In the genomic region with DNA sequence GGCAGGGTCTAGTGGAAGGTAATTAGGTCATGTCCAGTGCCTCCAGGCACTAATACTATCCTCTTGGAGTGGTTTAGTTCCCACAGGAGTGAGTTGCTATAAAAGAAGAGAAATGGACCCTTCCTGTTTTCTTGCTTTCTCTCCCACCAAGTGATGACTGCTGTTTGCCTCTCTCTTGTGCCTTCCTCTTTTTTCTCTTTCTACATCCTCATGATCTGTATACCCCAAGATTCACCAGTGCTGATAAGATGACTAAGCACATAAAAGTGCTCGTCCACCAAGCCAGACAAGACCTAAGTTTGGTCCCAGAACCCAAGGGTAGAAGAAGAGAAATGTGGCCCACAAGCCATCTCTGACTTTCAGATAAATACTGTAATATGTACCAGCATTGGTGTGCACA, we compare ENCODE assay signal across 28 mouse cellular contexts.
DNase-seq lines count a peak whose midpoint lies in the region; ATAC-seq and TF ChIP-seq lines count a peak whose summit lies in the region.
"Had no signal": no experiment of that assay in that cellular context is flagged by ENCODE, and none has a peak within 500 bp of the region (broad histone marks: within the 10 kb centered on the region; RNA-seq: fewer than 3 reads in every experiment).

No protein-coding gene starts in this region.

- no peaks in the 10 kb centered on the region for H3K27me3 ChIP-seq in lung, embryonic 16.5 days (ENCODE audit: control insufficient read depth, insufficient read depth, low read depth, low read length)
- H3K27me3 ChIP-seq in lung, postnatal 0 days (replicated peaks; ENCODE audit: insufficient read depth, low read length), result no peaks in the 10 kb centered on the region
- H3K27me3 ChIP-seq: embryonic facial prominence, embryonic 13.5 days; forebrain, embryonic 12.5 days; forebrain, embryonic 15.5 days; heart, embryonic 12.5 days; hindbrain, embryonic 12.5 days; hindbrain, embryonic 15.5 days had no signal

- no peak for DNase-seq in lung, postnatal 0 days (ENCODE audit: low spot score)
- DNase-seq in gastrocnemius, adult 18-20 months (ENCODE audit: low spot score), result no peak
- no peak for DNase-seq in kidney, adult 11 months
- no peak for DNase-seq in adrenal gland, postnatal 4 days (ENCODE audit: low spot score in 2 of 2)
- DNase-seq: adrenal gland, adult 8-10 months; adrenal gland, postnatal 25 days; cerebellum, adult 2 months; cerebellum, adult 9-11 months; cerebellum, postnatal 25 days; embryo, embryonic 11 days; gastrocnemius, postnatal 10 days; gastrocnemius, postnatal 36 days; heart, adult 11 months; heart, postnatal 14 days; heart, postnatal 4 days had no signal

- no peak for TF ChIP-seq EP300 in lung, postnatal 0 days (IDR thresholded peaks at IDR 0.05)

- no peak overlapping the region for H3K4me2 ChIP-seq in lung, embryonic 16.5 days (ENCODE audit: low read depth, low read length)
- H3K4me2 ChIP-seq in lung, postnatal 0 days (replicated peaks; ENCODE audit: low read depth, low read length), result no peak overlapping the region
- H3K4me2 ChIP-seq: embryonic facial prominence, embryonic 13.5 days; forebrain, embryonic 12.5 days; forebrain, embryonic 15.5 days; heart, embryonic 12.5 days; hindbrain, embryonic 12.5 days; hindbrain, embryonic 15.5 days had no signal

- H3K4me1 ChIP-seq in lung, embryonic 16.5 days (replicated peaks; ENCODE audit: control insufficient read depth, insufficient read depth, low read length), result peaks cover 13% of the 10 kb centered on the region
- H3K4me1 ChIP-seq in lung, postnatal 0 days (ENCODE audit: insufficient read depth, low read depth, low read length), result no peaks in the 10 kb centered on the region
- H3K4me1 ChIP-seq: hindbrain, embryonic 15.5 days had no signal

- TF ChIP-seq CTCF in lung, postnatal 0 days (IDR thresholded peaks at IDR 0.05), result no peak

- no peaks in the 10 kb centered on the region for H3K9me3 ChIP-seq in lung, embryonic 16.5 days (ENCODE audit: control insufficient read depth, low read length)
- no peaks in the 10 kb centered on the region for H3K9me3 ChIP-seq in lung, postnatal 0 days (ENCODE audit: low read length)
- H3K9me3 ChIP-seq: embryonic facial prominence, embryonic 13.5 days; forebrain, embryonic 12.5 days; forebrain, embryonic 15.5 days; heart, embryonic 12.5 days; hindbrain, embryonic 12.5 days; hindbrain, embryonic 15.5 days had no signal

- no peak overlapping the region for H3K9ac ChIP-seq in lung, embryonic 16.5 days (ENCODE audit: low read length)
- no peak overlapping the region for H3K9ac ChIP-seq in lung, postnatal 0 days (replicated peaks; ENCODE audit: low read depth)
- H3K9ac ChIP-seq: embryonic facial prominence, embryonic 13.5 days; forebrain, embryonic 12.5 days; forebrain, embryonic 15.5 days; heart, embryonic 12.5 days; hindbrain, embryonic 12.5 days; hindbrain, embryonic 15.5 days had no signal

- H3K4me3 ChIP-seq in lung, embryonic 16.5 days (ENCODE audit: low read length), result no peak overlapping the region
- H3K4me3 ChIP-seq in lung, postnatal 0 days (ENCODE audit: low read depth, low read length), result no peak overlapping the region
- H3K4me3 ChIP-seq: embryonic facial prominence, embryonic 10.5 days; embryonic facial prominence, embryonic 13.5 days; erythroblast, embryonic 14.5 days; forebrain, embryonic 12.5 days; forebrain, embryonic 15.5 days; heart, embryonic 12.5 days; hindbrain, embryonic 12.5 days; hindbrain, embryonic 15.5 days had no signal

- no peaks in the 10 kb centered on the region for H3K36me3 ChIP-seq in lung, embryonic 16.5 days (ENCODE audit: control insufficient read depth, insufficient read depth, low read length)
- no peaks in the 10 kb centered on the region for H3K36me3 ChIP-seq in lung, postnatal 0 days (ENCODE audit: insufficient read depth, low read length)
- H3K36me3 ChIP-seq: embryonic facial prominence, embryonic 13.5 days; forebrain, embryonic 12.5 days; forebrain, embryonic 15.5 days; heart, embryonic 12.5 days; hindbrain, embryonic 12.5 days; hindbrain, embryonic 15.5 days had no signal

- H3K27ac ChIP-seq in lung, embryonic 16.5 days (ENCODE audit: low read length), result peak overlapping the region; percentile 41; the same call in 1 of the 2 replicates
- no peak overlapping the region for H3K27ac ChIP-seq in lung, postnatal 0 days (ENCODE audit: low read length)
- H3K27ac ChIP-seq: embryonic facial prominence, embryonic 13.5 days; forebrain, embryonic 12.5 days; forebrain, embryonic 15.5 days; hindbrain, embryonic 12.5 days; hindbrain, embryonic 15.5 days had no signal

- ATAC-seq in lung, embryonic 16.5 days (ENCODE audit: low read depth), result no peak
- ATAC-seq in lung, postnatal 0 days, result no peak
- ATAC-seq in common myeloid progenitor, adult 5-6 weeks (replicated peaks; ENCODE audit: low read depth, poor library complexity, severe bottlenecking), result peak; percentile 89
- ATAC-seq in hematopoietic stem cell, adult 5-6 weeks (replicated peaks in 1 of 2; ENCODE audit: insufficient read depth in 1 of 2, low FRiP score in 2 of 2, low TSS enrichment in 1 of 2, low read depth in 1 of 2, poor library complexity in 2 of 2, severe bottlenecking in 2 of 2), result peak; percentile 64
- peak; percentile 70 for ATAC-seq in megakaryocyte, adult 5-6 weeks (ENCODE audit: poor library complexity, severe bottlenecking)
- ATAC-seq: activated CD4-positive, CD25-positive, alpha-beta regulatory T cell, adult 4 months; forebrain, embryonic 15.5 days had no signal

- WGBS in lung, embryonic 16.5 days, result 54% methylated on average over 1 of the region's 1 CpGs
- 59% methylated on average over 1 of the region's 1 CpGs for WGBS in lung, postnatal 0 days

Comparison
In these comparisons a context has a peak if more than half of its experiments do, and no peak if none do; other contexts are left out.
1. ATAC-seq: peak in common myeloid progenitor, adult 5-6 weeks (single experiment), hematopoietic stem cell, adult 5-6 weeks (2 of 2) and megakaryocyte, adult 5-6 weeks (single experiment); none in lung, embryonic 16.5 days (single experiment) and lung, postnatal 0 days (single experiment).